Mouse (Mus musculus) embryonic fibroblast, embryonic 13.5 days (primary cell): Measurements from ENCODE around the gene Snrpd3.

ENCODE experiments used
- CTCF ChIP-seq: IDR thresholded peaks from 2 replicates; pipeline ENCODE4 v1.5.1; 2011; ENCODE audit warnings: mild to moderate bottlenecking, control low read depth, low read length, moderate library complexity, borderline replicate concordance; ENCODE audit not compliant: insufficient read depth
- POLR2A ChIP-seq: IDR thresholded peaks from 2 replicates; pipeline ENCODE4 v1.6.1; 2011; ENCODE audit warnings: low read depth, mild to moderate bottlenecking, control low read depth, low read length, moderate library complexity

DNA sequence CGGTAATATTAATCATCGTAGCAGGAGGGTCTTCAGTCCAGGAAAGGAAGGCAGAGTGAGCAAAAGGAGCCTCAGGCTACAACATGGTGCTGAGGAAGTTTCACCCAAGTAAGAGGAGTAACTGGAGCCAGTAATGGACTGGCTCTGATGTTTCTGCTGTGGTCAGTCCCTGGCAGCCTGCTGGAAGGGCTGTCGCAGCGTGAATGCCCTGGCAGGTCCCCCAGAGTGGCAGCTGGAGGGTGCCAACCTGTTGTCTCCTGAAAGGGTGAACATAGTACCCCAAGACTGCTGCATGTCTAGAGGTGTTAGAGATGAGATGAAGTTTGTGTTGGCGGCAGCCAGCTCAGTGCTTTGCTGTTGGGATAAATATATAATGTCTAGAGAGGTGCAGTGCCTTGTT, 3.2 kb downstream of the Snrpd3 start:
- TF ChIP-seq POLR2A = no peak
- TF ChIP-seq CTCF = no peak
